ENCODE assay signal across 14 mouse cellular contexts in genomic region chr19:47382268-47382667, GRCm38 (mm10).
DNase-seq lines count a peak whose midpoint lies in the region; ATAC-seq and TF ChIP-seq lines count a peak whose summit lies in the region.
"Had no signal": no experiment of that assay in that cellular context is flagged by ENCODE, and none has a peak within 500 bp of the region (broad histone marks: within the 10 kb centered on the region; RNA-seq: fewer than 3 reads in every experiment).

No protein-coding gene starts in this region.

- H3K36me3 ChIP-seq in forebrain, postnatal 0 days (ENCODE audit: insufficient read depth), result no peaks in the 10 kb centered on the region
- no peaks in the 10 kb centered on the region for H3K36me3 ChIP-seq in forebrain, embryonic 13.5 days (ENCODE audit: poor library complexity, severe bottlenecking)
- H3K36me3 ChIP-seq: kidney, embryonic 15.5 days had no signal

- H3K9ac ChIP-seq in forebrain, postnatal 0 days, result no peak overlapping the region
- H3K9ac ChIP-seq in forebrain, embryonic 13.5 days, result no peak overlapping the region
- H3K9ac ChIP-seq: kidney, embryonic 15.5 days had no signal

- H3K27ac ChIP-seq in forebrain, postnatal 0 days (ENCODE audit: low read depth, low read length), result no peak overlapping the region
- no peak overlapping the region for H3K27ac ChIP-seq in forebrain, embryonic 13.5 days
- no peak overlapping the region for H3K27ac ChIP-seq in left cerebral cortex, adult 2 months
- H3K27ac ChIP-seq: kidney, embryonic 15.5 days had no signal

- intact Hi-C loops in left cerebral cortex, adult 2 months (cut with DNase I), result no loop called here

- TF ChIP-seq CTCF in forebrain, postnatal 0 days (IDR thresholded peaks at IDR 0.05; ENCODE audit: low read depth), result peak; percentile 54
- peak; percentile 56 for TF ChIP-seq CTCF in left cerebral cortex, adult 2 months (IDR thresholded peaks at IDR 0.05)

- H3K4me3 ChIP-seq in forebrain, postnatal 0 days (ENCODE audit: low read depth, low read length), result no peak overlapping the region
- H3K4me3 ChIP-seq in forebrain, embryonic 13.5 days, result no peak overlapping the region
- H3K4me3 ChIP-seq in left cerebral cortex, adult 2 months, result no peak overlapping the region
- H3K4me3 ChIP-seq: kidney, embryonic 15.5 days; megakaryocyte, embryonic 14.5 days had no signal

- WGBS in forebrain, postnatal 0 days, result 78% methylated on average over 5 of the region's 5 CpGs
- WGBS in forebrain, embryonic 13.5 days, result 82% methylated on average over 5 of the region's 5 CpGs

- no peaks in the 10 kb centered on the region for H3K4me1 ChIP-seq in forebrain, postnatal 0 days (ENCODE audit: insufficient read depth)
- no peaks in the 10 kb centered on the region for H3K4me1 ChIP-seq in forebrain, embryonic 13.5 days
- H3K4me1 ChIP-seq: megakaryocyte, embryonic 14.5 days had no signal

- no peaks in the 10 kb centered on the region for H3K9me3 ChIP-seq in forebrain, postnatal 0 days (ENCODE audit: low read length)
- H3K9me3 ChIP-seq in forebrain, embryonic 13.5 days (replicated peaks), result no peaks in the 10 kb centered on the region
- H3K9me3 ChIP-seq: kidney, embryonic 15.5 days; megakaryocyte, embryonic 14.5 days had no signal

- ATAC-seq in forebrain, postnatal 0 days, result no peak
- no peak for ATAC-seq in forebrain, embryonic 13.5 days
- ATAC-seq: activated CD4-positive, CD25-positive, alpha-beta regulatory T cell, adult 4 months had no signal

- peak; percentile 30 for DNase-seq in forebrain, postnatal 0 days
- no peak for DNase-seq in left cerebral cortex, adult 2 months (ENCODE audit: extremely low spot score in 1 of 2, low spot score in 2 of 2)
- DNase-seq in left cerebral cortex, adult 11 months (ENCODE audit: low spot score), result no peak
- DNase-seq in thymus, postnatal 0 days (ENCODE audit: low spot score), result peak; percentile 36
- DNase-seq in thymus, postnatal 25 days, result no peak
- no peak for DNase-seq in urinary bladder, adult 2 months (ENCODE audit: low spot score)
- DNase-seq in yolk sac, embryonic 10.5 days (ENCODE audit: low spot score), result no peak
- DNase-seq: cerebellum, adult 2 months; embryo, embryonic 11 days had no signal

- no peak overlapping the region for H3K4me2 ChIP-seq in forebrain, postnatal 0 days (ENCODE audit: low read depth)
- H3K4me2 ChIP-seq in forebrain, embryonic 13.5 days, result no peak overlapping the region
- H3K4me2 ChIP-seq: heart, embryonic 11.5 days; kidney, embryonic 15.5 days had no signal

- no peaks in the 10 kb centered on the region for H3K27me3 ChIP-seq in forebrain, postnatal 0 days (ENCODE audit: insufficient read depth, low read length)
- H3K27me3 ChIP-seq in forebrain, embryonic 13.5 days, result no peaks in the 10 kb centered on the region
- H3K27me3 ChIP-seq: kidney, embryonic 15.5 days had no signal

Comparison
In these comparisons a context has a peak if more than half of its experiments do, and no peak if none do; other contexts are left out.
1. DNase-seq: peak in forebrain, postnatal 0 days (single experiment) and thymus, postnatal 0 days (single experiment); none in left cerebral cortex, adult 2 months (0 of 2), left cerebral cortex, adult 11 months (single experiment), thymus, postnatal 25 days (single experiment), urinary bladder, adult 2 months (single experiment) and yolk sac, embryonic 10.5 days (single experiment).